Mouse (Mus musculus): ENCODE results near the gene Sugp2. TPM values are rescaled to one million over a fixed set of nuclear protein-coding genes. Genes with fewer than 3 reads are reported as not detected.

Sugp2 gene
- polyA plus RNA-seq, 1 experiment: 149 TPM

GRCm38 (mm10) chr8:70257456-70257855, 23.4 kb downstream of the Sugp2 start:
- DNase-seq (ENCODE audit: low read depth): no peak
- no peak for TF ChIP-seq POLR2A (IDR thresholded peaks at IDR 0.05; ENCODE audit: borderline replicate concordance, extremely low read depth, insufficient read depth, insufficient read length, poor library complexity, severe bottlenecking)
- TF ChIP-seq CTCF (IDR thresholded peaks at IDR 0.05; ENCODE audit: borderline replicate concordance, extremely low read depth, insufficient read depth, insufficient read length): no peak

GRCm38 (mm10) chr8:70258600-70258999, 24.6 kb downstream of the Sugp2 start:
- DNase-seq (ENCODE audit: low read depth): no peak
- TF ChIP-seq CTCF (IDR thresholded peaks at IDR 0.05; ENCODE audit: borderline replicate concordance, extremely low read depth, insufficient read depth, insufficient read length): no peak
- TF ChIP-seq POLR2A (IDR thresholded peaks at IDR 0.05; ENCODE audit: borderline replicate concordance, extremely low read depth, insufficient read depth, insufficient read length, poor library complexity, severe bottlenecking): no peak

- DNase-seq (ENCODE audit: low read depth): no peak
- no peak for TF ChIP-seq CTCF (IDR thresholded peaks at IDR 0.05; ENCODE audit: borderline replicate concordance, extremely low read depth, insufficient read depth, insufficient read length)
- TF ChIP-seq POLR2A (IDR thresholded peaks at IDR 0.05; ENCODE audit: borderline replicate concordance, extremely low read depth, insufficient read depth, insufficient read length, poor library complexity, severe bottlenecking): no peak
Measured at GRCm38 (mm10) chr8:70259043-70259442, 25.0 kb downstream of the Sugp2 start.

- DNase-seq (ENCODE audit: low read depth): no peak
- no peak for TF ChIP-seq POLR2A (IDR thresholded peaks at IDR 0.05; ENCODE audit: borderline replicate concordance, extremely low read depth, insufficient read depth, insufficient read length, poor library complexity, severe bottlenecking)
- TF ChIP-seq CTCF (IDR thresholded peaks at IDR 0.05; ENCODE audit: borderline replicate concordance, extremely low read depth, insufficient read depth, insufficient read length): no peak
Measured at GRCm38 (mm10) chr8:70267674-70268073, 33.6 kb downstream of the Sugp2 start.

GRCm38 (mm10) chr8:70268311-70268710, 34.3 kb downstream of the Sugp2 start:
- TF ChIP-seq CTCF (IDR thresholded peaks at IDR 0.05; ENCODE audit: borderline replicate concordance, extremely low read depth, insufficient read depth, insufficient read length): no peak
- no peak for TF ChIP-seq POLR2A (IDR thresholded peaks at IDR 0.05; ENCODE audit: borderline replicate concordance, extremely low read depth, insufficient read depth, insufficient read length, poor library complexity, severe bottlenecking)
- no peak for DNase-seq (ENCODE audit: low read depth)

- no peak for DNase-seq (ENCODE audit: low read depth)
- TF ChIP-seq CTCF (IDR thresholded peaks at IDR 0.05; ENCODE audit: borderline replicate concordance, extremely low read depth, insufficient read depth, insufficient read length): peak; percentile 59; the same call in 1 of the 2 replicates
- TF ChIP-seq POLR2A (IDR thresholded peaks at IDR 0.05; ENCODE audit: borderline replicate concordance, extremely low read depth, insufficient read depth, insufficient read length, poor library complexity, severe bottlenecking): no peak
Measured at GRCm38 (mm10) chr8:70268799-70269565, 35.0 kb downstream of the Sugp2 start.

- DNase-seq (ENCODE audit: low read depth): no peak
- TF ChIP-seq POLR2A (IDR thresholded peaks at IDR 0.05; ENCODE audit: borderline replicate concordance, extremely low read depth, insufficient read depth, insufficient read length, poor library complexity, severe bottlenecking): no peak
- no peak for TF ChIP-seq CTCF (IDR thresholded peaks at IDR 0.05; ENCODE audit: borderline replicate concordance, extremely low read depth, insufficient read depth, insufficient read length)
Measured at GRCm38 (mm10) chr8:70272949-70273348, 38.9 kb downstream of the Sugp2 start.

- TF ChIP-seq POLR2A (IDR thresholded peaks at IDR 0.05; ENCODE audit: borderline replicate concordance, extremely low read depth, insufficient read depth, insufficient read length, poor library complexity, severe bottlenecking) (no peak), CTCF (IDR thresholded peaks at IDR 0.05; ENCODE audit: borderline replicate concordance, extremely low read depth, insufficient read depth, insufficient read length) (no peak)
- DNase-seq (ENCODE audit: low read depth): no peak
Measured at GRCm38 (mm10) chr8:70274350-70274749, 40.3 kb downstream of the Sugp2 start.

- no peak for DNase-seq (ENCODE audit: low read depth)
- TF ChIP-seq POLR2A (IDR thresholded peaks at IDR 0.05; ENCODE audit: borderline replicate concordance, extremely low read depth, insufficient read depth, insufficient read length, poor library complexity, severe bottlenecking): no peak
- TF ChIP-seq CTCF (IDR thresholded peaks at IDR 0.05; ENCODE audit: borderline replicate concordance, extremely low read depth, insufficient read depth, insufficient read length): no peak
Measured at GRCm38 (mm10) chr8:70276476-70276875, 42.5 kb downstream of the Sugp2 start.

GRCm38 (mm10) chr8:70278175-70278574, 44.1 kb downstream of the Sugp2 start:
- DNase-seq (ENCODE audit: low read depth): no peak
- TF ChIP-seq CTCF (IDR thresholded peaks at IDR 0.05; ENCODE audit: borderline replicate concordance, extremely low read depth, insufficient read depth, insufficient read length) (no peak), POLR2A (IDR thresholded peaks at IDR 0.05; ENCODE audit: borderline replicate concordance, extremely low read depth, insufficient read depth, insufficient read length, poor library complexity, severe bottlenecking) (no peak)

- no peak for DNase-seq (ENCODE audit: low read depth)
- TF ChIP-seq CTCF (IDR thresholded peaks at IDR 0.05; ENCODE audit: borderline replicate concordance, extremely low read depth, insufficient read depth, insufficient read length) (no peak), POLR2A (IDR thresholded peaks at IDR 0.05; ENCODE audit: borderline replicate concordance, extremely low read depth, insufficient read depth, insufficient read length, poor library complexity, severe bottlenecking) (no peak)
Measured at GRCm38 (mm10) chr8:70279266-70279665, 45.2 kb downstream of the Sugp2 start.

GRCm38 (mm10) chr8:70281001-70281400, 47.0 kb downstream of the Sugp2 start:
- no peak for TF ChIP-seq CTCF (IDR thresholded peaks at IDR 0.05; ENCODE audit: borderline replicate concordance, extremely low read depth, insufficient read depth, insufficient read length)
- TF ChIP-seq POLR2A (IDR thresholded peaks at IDR 0.05; ENCODE audit: borderline replicate concordance, extremely low read depth, insufficient read depth, insufficient read length, poor library complexity, severe bottlenecking): no peak
- DNase-seq (ENCODE audit: low read depth): no peak

Data from brain, embryonic 14.5 days (tissue).